ENCODE assay signal across 8 mouse cellular contexts in genomic region chr2:28518231-28518630, GRCm38 (mm10). TPM values are rescaled to one million over a fixed set of nuclear protein-coding genes. Genes with fewer than 3 reads are reported as not detected.
DNase-seq lines count a peak whose midpoint lies in the region; ATAC-seq and TF ChIP-seq lines count a peak whose summit lies in the region.

No protein-coding gene starts in this region.

- 28% methylated on average over 2 of the region's 2 CpGs for WGBS in hindbrain, postnatal 0 days
- 43% methylated on average over 2 of the region's 2 CpGs for WGBS in stomach, embryonic 15.5 days
- WGBS in liver, embryonic 12.5 days (ENCODE audit: insufficient replicate concordance): 75% methylated on average over 2 of the region's 2 CpGs

- H3K9ac ChIP-seq in hindbrain, postnatal 0 days (replicated peaks; ENCODE audit: low read length): no peak overlapping the region
- no peak overlapping the region for H3K9ac ChIP-seq in stomach, embryonic 15.5 days
- no peak overlapping the region for H3K9ac ChIP-seq in liver, embryonic 12.5 days

- peak overlapping the region; percentile 52; the same call in 1 of the 2 replicates for H3K27ac ChIP-seq in hindbrain, postnatal 0 days
- peak overlapping the region; percentile 67; the same call in 1 of the 2 replicates for H3K27ac ChIP-seq in stomach, embryonic 15.5 days
- H3K27ac ChIP-seq in liver, embryonic 12.5 days: no peak overlapping the region

- ATAC-seq in hindbrain, postnatal 0 days: no peak
- no peak for ATAC-seq in stomach, embryonic 15.5 days (ENCODE audit: insufficient read depth, low FRiP score, low read depth)
- no peak for ATAC-seq in liver, embryonic 12.5 days

- no peaks in the 10 kb centered on the region for H3K27me3 ChIP-seq in hindbrain, postnatal 0 days (ENCODE audit: insufficient read depth, low read length)
- no peaks in the 10 kb centered on the region for H3K27me3 ChIP-seq in stomach, embryonic 15.5 days (replicated peaks)
- H3K27me3 ChIP-seq in liver, embryonic 12.5 days (replicated peaks): peaks cover 25% of the 10 kb centered on the region

- H3K4me1 ChIP-seq in hindbrain, postnatal 0 days (ENCODE audit: insufficient read depth, low read length): peaks cover 53% of the 10 kb centered on the region
- peaks cover 33% of the 10 kb centered on the region for H3K4me1 ChIP-seq in stomach, embryonic 15.5 days
- peaks cover 15% of the 10 kb centered on the region for H3K4me1 ChIP-seq in liver, embryonic 12.5 days

- H3K4me2 ChIP-seq in hindbrain, postnatal 0 days (ENCODE audit: low read depth, low read length): 0 out of 2 replicates have a peak overlapping the region, but pooled peaks have one; percentile 1
- no peak overlapping the region for H3K4me2 ChIP-seq in stomach, embryonic 15.5 days
- H3K4me2 ChIP-seq in liver, embryonic 12.5 days: no peak overlapping the region

- no peaks in the 10 kb centered on the region for H3K9me3 ChIP-seq in hindbrain, postnatal 0 days (ENCODE audit: low read length)
- H3K9me3 ChIP-seq in stomach, embryonic 15.5 days: no peaks in the 10 kb centered on the region
- H3K9me3 ChIP-seq in liver, embryonic 12.5 days (replicated peaks): no peaks in the 10 kb centered on the region

- DNase-seq in cerebellum, adult 9-10 months: peak; percentile 29
- DNase-seq in cerebellum, adult 18-20 months: no peak
- peak; percentile 78 to 83 for DNase-seq in right cerebral cortex, adult 2 months (ENCODE audit: low spot score in 2 of 2)
- no peak for DNase-seq in right cerebral cortex, postnatal 14 days
- DNase-seq in hindbrain, postnatal 0 days (ENCODE audit: low spot score): peak; percentile 70
- DNase-seq in ovary, postnatal 10 days (ENCODE audit: low spot score): no peak

- H3K36me3 ChIP-seq in hindbrain, postnatal 0 days (ENCODE audit: insufficient read depth, low read length): no peaks in the 10 kb centered on the region
- H3K36me3 ChIP-seq in stomach, embryonic 15.5 days: no peaks in the 10 kb centered on the region
- H3K36me3 ChIP-seq in liver, embryonic 12.5 days: no peaks in the 10 kb centered on the region

- H3K4me3 ChIP-seq in hindbrain, postnatal 0 days (ENCODE audit: low read length): no peak overlapping the region
- H3K4me3 ChIP-seq in stomach, embryonic 15.5 days (replicated peaks): no peak overlapping the region
- H3K4me3 ChIP-seq in liver, embryonic 12.5 days: no peak overlapping the region

- TF ChIP-seq CTCF in hindbrain, postnatal 0 days (IDR thresholded peaks at IDR 0.05; ENCODE audit: low read depth): no peak

RNA-seq across cellular contexts. Expression of gene Ralgds, which starts 5.3 kb away (rescaled TPM):
- 263 and 266 TPM in 2 replicates for total RNA-seq in hindbrain, postnatal 0 days (2014; rRNA removed)
- polyA plus RNA-seq in hindbrain, postnatal 0 days (2015; fragmentation: Nextera tagmentation; extraction: Ambion mirVana): 74.6 and 76.8 TPM in 2 replicates
- polyA plus RNA-seq in stomach, embryonic 15.5 days (2015; fragmentation: Nextera tagmentation; extraction: Ambion mirVana): 27.5 and 30.9 TPM in 2 replicates
- polyA plus RNA-seq in liver, embryonic 12.5 days (2016; fragmentation: Nextera tagmentation; extraction: Ambion mirVana): 4.3 and 5.5 TPM in 2 replicates

RNA-seq across cellular contexts. Expression of gene Gm10134, which starts 12.3 kb away (rescaled TPM):
- not detected in 2 replicates for total RNA-seq in hindbrain, postnatal 0 days (2014; rRNA removed)
- 4.0 and 4.8 TPM in 2 replicates for polyA plus RNA-seq in hindbrain, postnatal 0 days (2015; fragmentation: Nextera tagmentation; extraction: Ambion mirVana)
- 8.5 and 8.8 TPM in 2 replicates for polyA plus RNA-seq in stomach, embryonic 15.5 days (2015; fragmentation: Nextera tagmentation; extraction: Ambion mirVana)
- 0.64 and 0.71 TPM in 2 replicates for polyA plus RNA-seq in liver, embryonic 12.5 days (2016; fragmentation: Nextera tagmentation; extraction: Ambion mirVana)

RNA-seq across cellular contexts. Expression of gene Gbgt1, which starts 21.5 kb away (rescaled TPM):
- 3.7 and 8.2 TPM in 2 replicates for total RNA-seq in hindbrain, postnatal 0 days (2014; rRNA removed)
- 1.5 and 1.7 TPM in 2 replicates for polyA plus RNA-seq in hindbrain, postnatal 0 days (2015; fragmentation: Nextera tagmentation; extraction: Ambion mirVana)
- polyA plus RNA-seq in stomach, embryonic 15.5 days (2015; fragmentation: Nextera tagmentation; extraction: Ambion mirVana): 2.7 and 3.2 TPM in 2 replicates
- polyA plus RNA-seq in liver, embryonic 12.5 days (2016; fragmentation: Nextera tagmentation; extraction: Ambion mirVana): 0.37 and 0.39 TPM in 2 replicates

RNA-seq across cellular contexts. Expression of gene Cel, which starts 45.0 kb away (rescaled TPM):
- not detected in 2 replicates for total RNA-seq in hindbrain, postnatal 0 days (2014; rRNA removed)
- not detected in 2 replicates for polyA plus RNA-seq in hindbrain, postnatal 0 days (2015; fragmentation: Nextera tagmentation; extraction: Ambion mirVana)
- polyA plus RNA-seq in stomach, embryonic 15.5 days (2015; fragmentation: Nextera tagmentation; extraction: Ambion mirVana): 412 and 563 TPM in 2 replicates
- polyA plus RNA-seq in liver, embryonic 12.5 days (2016; fragmentation: Nextera tagmentation; extraction: Ambion mirVana): not detected in 2 replicates

RNA-seq across cellular contexts. Expression of gene Mrps2, which starts 50.4 kb away (rescaled TPM):
- 31.5 and 33.0 TPM in 2 replicates for total RNA-seq in hindbrain, postnatal 0 days (2014; rRNA removed)
- polyA plus RNA-seq in hindbrain, postnatal 0 days (2015; fragmentation: Nextera tagmentation; extraction: Ambion mirVana): 39.2 and 42.6 TPM in 2 replicates
- polyA plus RNA-seq in stomach, embryonic 15.5 days (2015; fragmentation: Nextera tagmentation; extraction: Ambion mirVana): 51.8 and 54.6 TPM in 2 replicates
- polyA plus RNA-seq in liver, embryonic 12.5 days (2016; fragmentation: Nextera tagmentation; extraction: Ambion mirVana): 39.8 and 41.0 TPM in 2 replicates

Comparison
In these comparisons a context has a peak if more than half of its experiments do, and no peak if none do; other contexts are left out.
1. DNase-seq: peak in cerebellum, adult 9-10 months (single experiment), right cerebral cortex, adult 2 months (2 of 2) and hindbrain, postnatal 0 days (single experiment); none in cerebellum, adult 18-20 months (0 of 2), right cerebral cortex, postnatal 14 days (single experiment) and ovary, postnatal 10 days (single experiment).